Mouse (Mus musculus): ENCODE measurements around the gene Auts2. TPM values are rescaled to one million over a fixed set of nuclear protein-coding genes. Genes with fewer than 3 reads are reported as not detected.

Gene Auts2
- total RNA-seq, 2 experiments from 2014 or later, result 20.4 TPM

DNA sequence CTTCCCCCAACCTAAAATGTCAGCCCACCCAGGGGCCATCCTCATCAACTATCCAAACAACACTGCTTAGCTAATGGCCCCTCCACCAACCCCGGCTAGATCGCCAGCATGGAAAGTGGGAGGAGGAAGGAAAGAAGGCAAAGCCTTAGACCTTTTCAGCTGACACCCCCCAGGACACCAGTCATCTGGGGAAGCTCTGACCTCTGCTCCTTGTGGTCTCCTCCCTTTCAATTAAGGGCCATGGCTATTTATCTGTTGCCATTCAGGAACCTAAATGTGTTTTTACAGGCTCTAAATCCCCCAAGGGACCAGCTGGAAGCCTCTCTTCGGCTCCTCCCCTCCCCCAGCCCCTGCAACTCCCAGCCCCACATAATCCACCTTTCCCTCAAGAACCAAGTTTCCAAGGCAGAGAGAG, 42.3 kb downstream of the Auts2 start:
- DNase-seq (ENCODE audit: low spot score), result no peak

DNA sequence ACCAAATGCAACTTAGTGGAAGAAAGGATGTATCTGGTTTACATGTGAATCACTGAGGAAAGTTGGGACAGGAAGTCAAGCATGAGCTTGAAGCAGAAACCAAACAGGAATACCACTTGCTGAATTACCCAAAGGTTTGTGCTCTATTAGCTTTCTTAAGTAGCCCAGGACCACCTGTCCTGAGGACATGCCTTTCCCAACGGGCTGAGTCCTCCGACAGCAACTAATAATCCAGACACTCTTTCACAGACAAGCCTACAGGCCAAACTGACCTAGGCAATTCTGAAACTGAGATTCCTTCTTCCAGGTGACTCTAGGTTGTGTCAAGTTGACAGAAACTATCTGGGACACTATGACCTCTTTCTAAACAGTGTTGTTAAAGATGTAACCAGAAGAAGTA, 44.2 kb downstream of the Auts2 start:
- no peak for DNase-seq (ENCODE audit: low spot score)

DNA sequence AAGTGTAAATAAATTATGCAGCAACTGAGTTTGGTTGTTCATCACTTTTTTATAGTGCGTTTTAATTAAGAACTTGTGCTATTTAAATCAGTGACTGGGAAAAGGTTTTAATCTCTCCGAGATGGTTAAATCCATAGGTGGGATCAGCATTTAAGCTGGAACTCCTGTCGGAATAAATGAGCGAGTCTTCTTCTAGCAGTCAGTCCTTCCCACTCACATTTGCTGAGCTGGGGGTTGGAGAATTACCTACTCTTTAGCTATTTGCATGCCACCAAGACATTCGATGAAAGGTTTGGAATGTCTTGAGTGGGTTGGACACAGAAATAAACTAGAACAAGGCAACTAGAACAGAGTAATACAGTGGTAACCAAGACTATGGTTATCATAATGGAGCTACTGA, 45.1 kb downstream of the Auts2 start:
- no peak for DNase-seq (ENCODE audit: low spot score)

DNA sequence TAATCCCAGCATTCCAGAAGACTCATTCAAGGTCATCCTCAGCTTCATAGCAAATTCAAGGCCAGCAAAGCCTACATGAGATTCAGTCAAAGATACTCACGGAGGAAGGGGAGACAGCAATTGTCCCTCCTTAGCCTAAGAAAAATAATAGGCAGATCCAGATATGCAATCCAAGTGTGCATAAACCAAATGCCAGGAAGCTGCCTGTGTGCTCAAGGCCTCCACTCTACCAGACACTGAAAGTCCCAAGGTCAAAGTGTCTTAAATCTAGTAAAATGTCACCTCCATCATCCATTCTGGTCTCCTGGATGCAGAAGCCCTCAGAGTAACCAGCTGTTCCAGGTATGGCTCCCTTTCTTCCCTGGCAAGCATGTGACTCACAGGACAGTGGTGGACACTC, 50.4 kb downstream of the Auts2 start:
- no peak for DNase-seq (ENCODE audit: low spot score)

DNA sequence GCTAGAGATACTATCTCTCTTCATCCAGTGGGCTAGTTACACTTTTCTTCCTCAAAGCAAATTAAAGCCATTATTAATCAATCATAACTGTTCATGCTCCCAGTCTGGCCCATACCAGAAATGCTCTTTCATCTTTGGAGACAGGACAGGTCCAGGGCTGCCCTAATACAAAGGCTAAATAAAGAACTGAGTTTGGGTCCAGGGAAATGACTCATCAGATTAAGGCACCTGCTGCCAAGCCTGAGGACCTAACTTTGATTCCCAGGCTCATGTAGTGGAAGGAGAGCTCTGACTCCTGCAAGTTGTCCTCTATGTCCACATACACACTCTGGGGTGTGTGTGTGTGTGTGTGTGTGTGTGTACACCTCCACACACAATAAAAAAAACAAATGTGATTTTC, 51.1 kb downstream of the Auts2 start:
- DNase-seq (ENCODE audit: low spot score), result peak; percentile 31

DNA sequence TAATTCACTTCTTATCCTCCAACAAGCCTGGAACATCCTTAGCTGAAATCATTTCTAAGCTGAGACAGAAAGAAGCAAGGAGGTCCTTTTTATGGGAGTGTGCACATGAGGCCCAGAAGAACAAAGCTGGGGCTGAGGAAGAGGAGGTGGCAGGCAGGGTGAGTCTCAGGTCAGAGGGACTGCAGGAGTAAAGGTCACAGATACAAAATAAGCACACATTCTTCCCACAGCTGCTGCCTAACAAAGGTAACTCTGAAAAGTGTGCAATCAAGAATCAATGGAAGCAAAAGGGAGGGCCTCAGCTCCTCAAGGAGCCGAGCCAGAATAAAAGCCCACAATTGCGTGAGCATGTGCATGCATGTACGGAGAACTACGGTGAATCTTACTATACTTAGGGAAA, 51.6 kb downstream of the Auts2 start:
- DNase-seq (ENCODE audit: low spot score), result no peak

DNA sequence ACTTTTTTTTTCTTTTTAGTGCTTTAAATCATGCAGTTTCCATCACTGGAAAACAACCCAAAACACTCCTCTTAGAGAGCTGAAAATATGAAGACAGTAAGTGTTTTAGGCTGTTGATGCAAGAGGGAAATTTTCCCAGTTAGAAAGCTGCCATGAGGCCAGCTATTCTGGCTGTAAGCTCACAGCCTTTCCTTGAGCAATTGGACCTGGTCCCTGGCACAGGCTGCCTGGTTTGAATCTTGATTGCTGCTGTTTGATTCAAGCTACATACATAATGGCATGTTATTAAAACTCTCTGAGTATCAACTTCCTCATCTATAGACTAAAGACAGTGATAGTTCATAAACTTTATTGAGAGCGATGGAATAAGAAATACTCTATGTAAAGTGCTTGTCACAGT, 52.8 kb downstream of the Auts2 start:
- peak; percentile 26 for DNase-seq (ENCODE audit: low spot score)

DNA sequence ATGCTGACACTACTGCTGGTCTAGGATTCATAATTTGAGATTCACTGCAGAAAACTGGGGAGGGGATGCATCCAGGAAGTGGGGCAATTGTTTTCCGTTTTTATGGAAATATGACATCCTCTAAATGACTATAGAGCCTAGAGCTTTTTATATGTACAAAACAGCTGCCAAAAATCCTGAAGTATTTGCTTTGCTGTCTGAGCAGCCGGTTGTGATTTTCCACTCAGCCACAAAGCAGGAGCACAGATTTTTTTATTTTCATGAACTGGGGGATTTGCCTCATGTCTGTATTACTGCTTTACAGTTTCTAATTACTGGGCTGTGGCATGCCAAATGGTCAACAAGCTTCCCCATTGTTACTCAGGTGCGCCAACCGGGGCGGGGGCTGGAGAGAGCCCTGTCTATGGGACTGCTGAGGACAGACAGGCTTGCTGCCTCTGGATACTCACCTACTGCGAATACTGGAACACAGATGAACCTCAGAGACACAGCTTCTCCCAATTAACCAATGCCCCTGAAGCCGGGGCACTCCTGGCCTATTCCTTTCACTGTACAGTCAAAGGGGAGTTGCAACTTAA, 53.3 kb downstream of the Auts2 start:
- no peak for DNase-seq (ENCODE audit: low spot score)

DNA sequence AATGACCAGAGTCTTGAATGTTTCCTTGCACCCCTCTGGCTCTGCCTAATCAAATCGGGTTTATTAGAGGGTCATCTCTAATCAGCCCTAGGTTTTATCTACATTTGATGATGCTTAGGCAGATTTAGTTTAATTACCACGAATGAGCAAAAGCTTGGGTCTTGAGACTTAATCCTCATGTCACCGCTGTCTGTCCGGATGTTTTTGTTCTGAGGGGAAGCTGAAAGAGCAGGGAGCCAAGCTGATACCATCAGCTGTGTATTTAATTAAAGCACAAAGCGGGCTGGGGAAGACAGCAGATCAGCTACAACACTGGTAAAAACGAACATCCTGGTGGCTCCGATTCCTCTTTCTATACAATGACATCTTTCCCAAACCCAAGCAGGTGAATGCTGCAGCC, 56.3 kb downstream of the Auts2 start:
- DNase-seq (ENCODE audit: low spot score), result no peak

DNA sequence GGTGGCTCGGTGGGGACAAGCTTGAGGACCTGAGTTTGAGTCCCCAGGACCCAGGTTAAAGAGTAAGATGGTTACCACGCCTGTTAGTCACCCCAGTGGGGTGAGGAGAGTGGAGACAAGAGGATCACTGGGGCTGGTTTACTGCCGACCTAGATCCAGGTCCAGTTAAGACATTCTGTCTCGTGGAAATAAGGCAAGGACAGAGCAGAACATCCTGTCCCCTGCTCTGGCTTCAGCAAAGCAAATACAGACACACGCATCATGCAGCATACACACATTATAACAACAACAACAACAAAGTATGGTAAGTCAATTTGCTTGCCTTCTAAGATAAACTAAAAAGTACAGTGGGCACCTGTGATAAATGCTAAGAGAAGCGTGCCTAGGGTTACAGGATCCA, 57.1 kb downstream of the Auts2 start:
- no peak for DNase-seq (ENCODE audit: low spot score)

DNA sequence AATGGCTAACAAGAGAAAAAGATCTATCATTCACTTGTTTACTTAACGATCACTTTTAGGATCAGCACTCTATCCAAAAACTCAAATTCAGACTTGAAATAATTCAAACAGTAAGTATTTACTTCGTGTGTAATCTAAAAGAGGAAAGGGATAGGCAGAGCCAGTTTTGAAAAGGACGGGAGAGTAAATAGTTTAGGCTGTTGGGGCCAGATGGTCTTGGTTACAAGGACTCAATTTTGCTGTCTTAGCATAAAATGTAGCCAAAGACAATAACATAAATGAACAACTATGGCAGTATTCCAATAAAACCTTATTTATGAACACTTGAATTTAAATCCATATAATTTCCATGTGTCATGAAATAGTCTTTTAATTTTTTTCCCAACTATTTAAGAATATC, 57.7 kb downstream of the Auts2 start:
- DNase-seq (ENCODE audit: low spot score), result no peak

DNA sequence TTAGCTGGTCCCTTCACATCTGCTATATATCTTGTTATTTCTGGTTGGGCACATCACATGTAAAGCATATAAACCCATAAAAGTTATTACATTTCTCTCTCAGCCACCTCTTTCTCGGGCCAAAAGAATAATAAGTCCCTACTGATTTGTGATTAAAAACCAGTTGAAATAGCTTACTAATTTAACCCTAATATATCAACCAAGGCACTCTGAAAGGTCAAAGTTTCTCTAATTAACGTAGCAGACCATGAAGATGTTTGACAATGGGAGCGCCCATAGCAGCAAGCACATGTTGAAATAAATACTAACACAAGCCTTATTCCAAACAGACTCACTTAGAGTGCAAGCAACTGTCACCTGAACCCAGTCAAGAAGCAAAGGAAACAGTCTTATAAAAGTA, 61.7 kb downstream of the Auts2 start:
- DNase-seq (ENCODE audit: low spot score), result no peak

DNA sequence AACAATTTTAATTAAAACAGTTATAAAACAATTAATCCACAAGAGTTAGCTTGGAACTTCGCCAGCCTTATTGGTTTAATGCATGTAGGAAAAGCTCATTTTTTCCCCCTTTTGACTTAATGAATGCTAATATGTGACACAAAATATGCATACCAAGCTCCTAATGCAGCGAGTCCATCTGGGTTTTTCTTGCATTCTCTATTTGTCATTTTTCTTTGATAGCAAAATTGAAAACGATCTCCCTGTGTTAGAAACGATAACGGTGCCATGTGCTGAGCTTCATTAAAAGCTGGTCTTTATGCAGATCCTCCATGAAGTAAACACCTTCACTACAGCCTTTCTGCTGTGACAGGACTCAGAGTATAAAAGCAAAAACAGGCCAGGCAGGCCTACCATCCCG, 62.7 kb downstream of the Auts2 start:
- no peak for DNase-seq (ENCODE audit: low spot score)

DNA sequence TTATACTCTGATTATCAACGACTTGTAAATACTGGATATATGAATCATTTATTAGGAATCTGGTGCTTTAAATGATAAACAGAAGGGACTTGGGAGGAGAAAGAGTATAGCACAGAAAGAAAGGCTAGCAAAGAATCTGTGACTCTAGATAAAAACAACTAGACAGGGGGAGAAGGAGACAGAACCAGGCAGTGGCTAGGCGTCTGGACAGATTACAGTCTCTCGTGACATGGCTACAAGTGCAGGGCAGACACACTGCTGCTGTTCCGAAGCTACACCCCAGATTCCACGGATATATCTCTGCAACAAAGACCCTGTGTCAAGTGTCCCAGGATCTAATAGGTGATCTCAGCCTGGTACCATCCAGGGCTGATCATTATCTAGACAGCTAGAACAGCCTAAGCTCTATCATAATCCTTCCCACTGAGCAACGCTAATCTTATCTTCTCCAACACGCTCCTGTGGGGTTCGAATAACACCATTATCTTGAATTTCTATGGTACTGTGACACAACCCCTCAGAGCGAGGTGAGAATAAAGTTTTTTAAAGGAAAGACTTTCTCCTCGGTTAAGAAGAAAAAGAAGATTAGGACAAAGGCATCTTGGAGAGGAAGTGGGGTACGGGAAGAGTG, 63.8 kb downstream of the Auts2 start:
- DNase-seq (ENCODE audit: low spot score), result no peak

DNA sequence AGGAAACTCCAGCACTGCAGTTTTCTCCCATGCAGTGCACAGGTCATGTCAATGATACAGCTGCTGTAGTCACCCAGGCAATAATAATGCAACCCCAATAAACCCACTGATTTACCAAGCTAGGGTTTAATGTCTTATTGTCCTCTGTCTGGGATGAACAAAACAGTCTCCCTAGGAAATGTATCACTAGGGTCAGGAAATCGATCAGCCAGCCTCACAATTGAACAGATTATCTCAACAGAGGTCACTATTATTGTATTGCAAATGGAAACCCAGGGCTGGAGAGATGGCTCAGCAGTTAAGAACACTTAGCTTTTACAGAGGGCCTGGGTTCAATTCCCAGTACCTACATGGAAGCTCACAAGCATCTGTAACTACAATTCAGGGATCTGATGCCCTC, 65.6 kb downstream of the Auts2 start:
- no peak for DNase-seq (ENCODE audit: low spot score)

DNA sequence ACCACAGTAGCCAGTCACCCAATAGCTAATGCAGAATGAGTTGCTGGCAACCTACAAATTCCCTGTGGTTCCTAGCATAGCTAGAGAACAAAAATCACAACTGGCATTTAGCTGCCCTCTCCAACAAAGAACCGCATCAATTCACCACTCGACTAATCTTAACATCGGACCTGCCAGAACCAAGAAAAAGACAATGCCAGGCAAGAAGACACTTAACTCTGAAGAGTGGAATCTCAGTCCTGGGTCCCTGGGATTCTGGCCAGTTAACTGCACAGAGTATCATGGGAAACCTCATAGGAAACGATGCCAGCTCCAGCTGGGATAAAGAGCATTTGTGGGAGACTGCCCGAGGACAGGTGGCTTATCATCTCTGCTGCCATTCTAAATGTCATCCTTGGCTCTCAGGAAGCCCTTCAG, 70.2 kb downstream of the Auts2 start:
- no peak for DNase-seq (ENCODE audit: low spot score)

DNA sequence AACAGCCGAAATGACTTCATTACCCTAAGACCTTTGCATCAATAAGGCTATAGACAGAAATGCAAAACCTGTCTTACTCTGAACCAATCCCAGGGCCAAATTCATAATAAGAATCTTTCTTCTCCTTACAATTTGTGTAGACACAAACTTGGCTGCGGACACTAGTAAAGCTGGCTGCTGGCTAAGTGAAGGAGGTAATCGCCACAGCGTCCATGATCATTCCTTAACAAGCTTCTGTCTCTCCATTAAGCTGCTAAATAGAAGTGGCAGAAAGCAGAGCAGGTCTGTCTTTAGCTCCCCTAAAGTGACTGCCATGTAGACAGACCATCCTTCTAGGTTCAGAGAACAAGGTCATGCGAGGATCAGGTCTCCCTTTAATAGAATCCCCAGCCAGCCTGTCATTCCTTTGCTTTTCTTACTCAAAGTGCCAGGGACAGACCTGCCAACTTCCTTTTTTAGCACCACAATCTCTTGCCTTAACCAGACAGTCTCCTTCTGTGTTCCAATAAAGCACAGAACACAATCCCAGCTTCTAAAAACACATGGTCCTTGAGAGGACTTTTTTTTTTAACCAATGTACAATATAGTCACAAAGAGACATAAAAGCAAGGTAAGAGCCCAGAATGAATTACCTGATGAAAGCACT, 70.8 kb downstream of the Auts2 start:
- no peak for DNase-seq (ENCODE audit: low spot score)

DNA sequence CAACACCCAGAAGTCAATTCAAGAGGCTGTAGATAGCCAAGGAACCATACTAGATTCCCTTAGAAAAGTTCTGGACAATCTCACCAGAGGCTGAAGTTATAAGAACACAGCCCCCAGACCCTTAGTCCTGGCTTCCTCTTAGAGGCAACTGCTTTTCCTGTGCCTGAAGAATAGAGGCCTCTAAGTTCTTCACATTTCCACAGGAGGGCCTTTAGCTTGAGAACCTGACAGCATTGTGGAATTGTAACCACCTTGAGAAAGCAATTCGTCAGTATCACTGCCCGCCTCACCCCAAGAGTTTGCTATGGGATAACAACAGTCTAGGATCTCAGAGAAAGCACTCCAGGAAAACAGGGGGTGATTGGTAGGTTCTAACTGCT, 75.8 kb downstream of the Auts2 start:
- DNase-seq (ENCODE audit: low spot score), result no peak

DNA sequence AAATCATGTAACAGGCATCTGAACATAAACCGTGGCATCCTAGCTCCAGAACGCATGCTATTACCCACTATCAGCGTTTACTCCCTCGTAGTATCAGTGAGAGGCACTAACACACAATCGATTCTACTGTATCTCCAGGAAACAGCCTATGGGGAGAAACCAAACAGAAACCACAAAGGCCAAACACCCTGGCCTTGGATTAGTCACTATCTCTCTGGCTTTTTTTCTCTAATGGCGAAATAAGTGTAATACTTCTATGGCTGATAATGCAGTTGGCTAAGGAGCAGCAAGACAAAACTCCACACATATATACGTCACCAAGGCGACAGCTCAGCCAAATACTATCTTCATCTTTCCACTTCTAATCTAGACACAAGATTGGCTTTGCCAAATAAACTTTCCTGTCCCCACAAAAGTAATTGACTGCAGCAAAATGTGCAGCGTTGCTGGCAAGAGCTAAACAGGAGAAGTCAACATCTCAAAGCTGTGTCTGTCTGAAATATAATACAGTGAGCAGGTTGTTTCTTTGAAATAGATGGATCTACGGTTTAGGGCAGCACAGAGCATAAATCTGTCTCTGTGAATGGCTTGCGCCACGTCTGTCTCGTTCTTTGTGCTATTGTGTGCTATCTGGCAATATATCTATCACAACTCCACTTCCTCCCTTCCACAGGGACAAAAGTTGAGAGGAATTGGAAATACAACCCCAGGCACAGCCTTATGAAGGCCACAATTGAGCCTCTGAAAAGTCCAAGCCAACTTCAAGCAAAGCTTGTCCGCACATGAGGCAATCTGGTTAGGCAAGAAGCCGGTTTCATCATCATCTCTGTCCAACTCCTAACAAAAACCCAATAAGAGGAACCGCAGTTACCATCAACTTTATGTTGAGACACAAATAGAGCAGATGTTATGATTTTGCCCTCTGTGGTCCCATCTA, 76.4 kb downstream of the Auts2 start:
- peak; percentile 37 for DNase-seq (ENCODE audit: low spot score)

DNA sequence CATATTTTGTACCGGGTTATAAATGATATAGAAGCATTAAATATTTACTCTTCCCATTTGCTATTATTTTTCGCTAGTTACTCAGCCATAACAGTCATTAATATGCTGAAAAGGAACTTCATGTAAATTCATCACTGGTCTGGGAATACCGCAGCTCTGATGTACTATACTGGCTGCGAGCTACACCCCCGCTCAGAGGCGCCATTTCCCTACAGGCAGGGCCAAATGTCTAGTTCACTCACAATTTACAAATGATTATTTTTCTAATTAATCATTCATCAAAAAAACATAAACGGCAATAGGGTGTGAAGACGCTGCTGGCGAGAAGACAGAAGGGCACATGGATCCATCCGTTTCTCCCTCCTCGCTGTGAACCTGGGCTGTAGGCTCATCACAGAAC, 80.6 kb downstream of the Auts2 start:
- no peak for DNase-seq (ENCODE audit: low spot score)

DNA sequence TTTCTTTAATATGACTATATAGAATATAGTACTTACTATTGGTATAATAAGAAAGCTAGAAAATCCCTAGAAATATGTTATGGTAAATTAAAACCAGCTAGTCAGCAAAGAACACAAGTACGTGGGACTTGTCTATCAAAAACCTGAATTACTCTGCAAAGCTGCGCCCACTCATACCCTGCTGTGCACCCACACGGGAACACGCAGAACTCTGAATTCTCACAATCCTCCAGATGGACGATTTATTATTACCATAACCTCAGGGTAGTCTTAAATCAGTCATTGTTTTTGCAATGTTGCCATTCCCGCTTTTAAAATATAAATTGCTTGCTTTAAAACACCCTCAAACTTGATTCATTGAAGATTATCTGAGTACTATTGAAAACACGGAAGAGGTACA, 84.6 kb downstream of the Auts2 start:
- no peak for DNase-seq (ENCODE audit: low spot score)

DNA sequence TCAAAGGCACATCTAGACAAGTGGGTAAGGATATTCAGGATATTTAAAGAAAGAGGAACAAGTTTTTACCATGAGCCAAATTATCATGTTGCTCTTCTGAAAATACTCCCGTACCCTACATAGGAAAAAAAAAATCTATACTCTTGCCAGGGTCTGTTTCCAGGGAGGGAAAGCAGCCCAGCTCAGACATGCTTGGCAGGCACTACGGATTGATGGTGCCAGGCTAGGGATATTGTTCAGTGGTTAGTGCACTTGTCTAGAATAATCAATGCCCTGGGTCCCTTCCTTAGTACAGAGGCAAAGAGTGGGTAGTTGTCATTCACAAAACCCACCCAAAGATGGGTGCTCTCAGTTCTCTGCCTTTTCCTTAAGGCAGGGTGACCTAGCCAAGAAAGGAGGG, 90.8 kb downstream of the Auts2 start:
- no peak for DNase-seq (ENCODE audit: low spot score)
